Mouse (Mus musculus) heart, embryonic 13.5 days (tissue): ENCODE data around the gene Bach2. TPM values are rescaled to one million over a fixed set of nuclear protein-coding genes. Genes with fewer than 3 reads are reported as not detected.

ENCODE experiments used
- ATAC-seq: fragments of 200-750 bp; cut with Nextera tagmentation; 2 replicates; pipeline ENCODE4 v1.8.0; 2017; ENCODE audit warnings: moderate TSS enrichment; ENCODE audit not compliant: insufficient number of reproducible peaks, low FRiP score, low TSS enrichment; ENCODE audit errors: extremely low read depth
- H3K27ac ChIP-seq: fragments of 300-500 bp; sonication (generic); replicated peaks from 2 replicates; pipeline ENCODE4 v1.5.1; 2015; ENCODE audit warnings: moderate library complexity, mild to moderate bottlenecking, inconsistent platforms
- H3K27me3 ChIP-seq: fragments of 300-500 bp; sonication (generic); replicated peaks from 2 replicates; pipeline ENCODE4 v1.6.1; 2015; ENCODE audit warnings: mild to moderate bottlenecking, inconsistent platforms
- H3K36me3 ChIP-seq: fragments of 300-500 bp; sonication (generic); 2 replicates; pipeline ENCODE4 v1.6.1; 2015; ENCODE audit warnings: mild to moderate bottlenecking, inconsistent platforms
- H3K4me1 ChIP-seq: fragments of 300-500 bp; sonication (generic); 2 replicates; pipeline ENCODE4 v1.6.1; 2015; ENCODE audit warnings: inconsistent platforms
- H3K4me2 ChIP-seq: fragments of 300-500 bp; sonication (generic); 2 replicates; pipeline ENCODE4 v1.6.1; 2015; ENCODE audit warnings: inconsistent platforms, mild to moderate bottlenecking, moderate library complexity
- H3K4me3 ChIP-seq: fragments of 300-500 bp; sonication (generic); 2 replicates; pipeline ENCODE4 v1.5.1; 2015; ENCODE audit warnings: moderate library complexity, mild to moderate bottlenecking, inconsistent platforms
- H3K9ac ChIP-seq: fragments of 300-500 bp; sonication (generic); 2 replicates; pipeline ENCODE4 v1.6.1; 2015; ENCODE audit warnings: inconsistent platforms, mild to moderate bottlenecking, moderate library complexity
- H3K9me3 ChIP-seq: fragments of 300-500 bp; sonication (generic); 2 replicates; pipeline ENCODE4 v1.6.1; 2016; ENCODE audit warnings: inconsistent platforms
- WGBS: fragments of 180-500 bp; shearing (Covaris S2); methylation state at CpG from one replicate; pipeline ENCODE4 v1.1.7; 2015; ENCODE audit warnings: mixed read lengths; 5-methylcytosine and 5-hydroxymethylcytosine counted together
- polyA plus RNA-seq: library from polyadenylated mRNA; unstranded; fragments of >200 nt; fragmentation: Nextera tagmentation; extraction: Ambion mirVana; gene quantifications from 2 replicates; pipeline ENCODE4 v1.2.1, GENCODE M21; 2015

The Bach2 gene
- polyA plus RNA-seq, 1 experiment from 2014 or later: 7.0 TPM

- no peak for ATAC-seq
- Histone ChIP-seq H3K4me2 (no peak overlapping the region), H3K9me3 (peaks cover under 1% of the 10 kb centered on the region; the same call in 1 of the 2 replicates), H3K9ac (no peak overlapping the region), H3K36me3 (no peaks in the 10 kb centered on the region), H3K27me3 (no peaks in the 10 kb centered on the region), H3K27ac (no peak overlapping the region), H3K4me3 (no peak overlapping the region), H3K4me1 (peaks cover 33% of the 10 kb centered on the region)
- WGBS: 77% methylated on average over 16 of the region's 16 CpGs
These were observed 241.4 kb downstream of the Bach2 start for GRCm38 (mm10) chr4:32479801-32480700.

GRCm38 (mm10) chr4:32481366-32482055 lies 242.9 kb downstream of the Bach2 start:
- WGBS: 26% methylated on average over 18 of the region's 18 CpGs
- Histone ChIP-seq H3K9ac (0 out of 2 replicates have a peak overlapping the region, but pooled peaks have one; percentile 25), H3K27me3 (no peaks in the 10 kb centered on the region), H3K36me3 (no peaks in the 10 kb centered on the region), H3K4me2 (peak overlapping the region; percentile 37), H3K4me1 (peaks cover 42% of the 10 kb centered on the region), H3K9me3 (no peaks in the 10 kb centered on the region), H3K4me3 (no peak overlapping the region), H3K27ac (no peak overlapping the region)
- ATAC-seq: no peak

- no peak for ATAC-seq
- 78% methylated on average over 8 of the region's 8 CpGs for WGBS
- no peaks in the 10 kb centered on the region for H3K9me3 ChIP-seq
These were observed 243.5 kb downstream of the Bach2 start for GRCm38 (mm10) chr4:32482138-32482537.

GRCm38 (mm10) chr4:32482936-32483335 lies 244.3 kb downstream of the Bach2 start:
- Histone ChIP-seq H3K4me2 (no peak overlapping the region), H3K4me3 (no peak overlapping the region), H3K4me1 (peaks cover 54% of the 10 kb centered on the region), H3K27me3 (no peaks in the 10 kb centered on the region), H3K27ac (peak overlapping the region; percentile 26; the same call in 1 of the 2 replicates), H3K9me3 (no peaks in the 10 kb centered on the region), H3K9ac (peak overlapping the region; percentile 48; the same call in 1 of the 2 replicates), H3K36me3 (no peaks in the 10 kb centered on the region)
- 33% methylated on average over 8 of the region's 8 CpGs for whole genome bisulfite sequencing
- ATAC-seq: no peak

More at GRCm38 (mm10) chr4:32482138-32482537, 243.5 kb downstream of the Bach2 start:
- Histone ChIP-seq H3K27me3 (no peaks in the 10 kb centered on the region), H3K36me3 (no peaks in the 10 kb centered on the region), H3K4me3 (no peak overlapping the region), H3K4me2 (no peak overlapping the region), H3K4me1 (peaks cover 48% of the 10 kb centered on the region), H3K9ac (no peak overlapping the region; the same call in 1 of the 2 replicates), H3K27ac (no peak overlapping the region)

- no peak overlapping the region for H3K4me2 ChIP-seq
- no peak for ATAC-seq
These were observed 247.2 kb downstream of the Bach2 start for GRCm38 (mm10) chr4:32485848-32486247.

GRCm38 (mm10) chr4:32486654-32487398 lies 248.2 kb downstream of the Bach2 start:
- peak overlapping the region; percentile 67 for H3K4me2 ChIP-seq
- no peak; the same call in 1 of the 2 replicates for ATAC-seq
- H3K27ac ChIP-seq: peak overlapping the region; percentile 92
- H3K27me3 ChIP-seq: no peaks in the 10 kb centered on the region
- no peaks in the 10 kb centered on the region for H3K9me3 ChIP-seq
- H3K36me3 ChIP-seq: no peaks in the 10 kb centered on the region
- 42% methylated on average over 17 of the region's 17 CpGs for WGBS
- peak overlapping the region; percentile 36 for H3K4me3 ChIP-seq
- peaks cover 50% of the 10 kb centered on the region for H3K4me1 ChIP-seq
- H3K9ac ChIP-seq: peak overlapping the region; percentile 76

More at GRCm38 (mm10) chr4:32485848-32486247, 247.2 kb downstream of the Bach2 start:
- 54% methylated on average over 5 of the region's 5 CpGs for WGBS
- H3K4me3 ChIP-seq: no peak overlapping the region
- no peaks in the 10 kb centered on the region for H3K9me3 ChIP-seq
- peaks cover 50% of the 10 kb centered on the region for H3K4me1 ChIP-seq
- H3K27ac ChIP-seq: peak overlapping the region; percentile 92
- no peaks in the 10 kb centered on the region for H3K36me3 ChIP-seq
- H3K27me3 ChIP-seq: no peaks in the 10 kb centered on the region
- H3K9ac ChIP-seq: no peak overlapping the region

- ATAC-seq: no peak
- no peaks in the 10 kb centered on the region for H3K36me3 ChIP-seq
- no peaks in the 10 kb centered on the region for H3K9me3 ChIP-seq
- H3K4me3 ChIP-seq: no peak overlapping the region
- WGBS: 91% methylated on average over 1 of the region's 1 CpGs
- H3K9ac ChIP-seq: no peak overlapping the region
- H3K4me1 ChIP-seq: peaks cover 47% of the 10 kb centered on the region
- H3K4me2 ChIP-seq: no peak overlapping the region
- H3K27me3 ChIP-seq: no peaks in the 10 kb centered on the region
- no peak overlapping the region for H3K27ac ChIP-seq
These were observed 250.6 kb downstream of the Bach2 start for GRCm38 (mm10) chr4:32489186-32489585.

- Histone ChIP-seq H3K4me1 (peaks cover 41% of the 10 kb centered on the region), H3K4me3 (no peak overlapping the region), H3K9ac (no peak overlapping the region), H3K4me2 (no peak overlapping the region), H3K27me3 (no peaks in the 10 kb centered on the region), H3K9me3 (peaks cover 7% of the 10 kb centered on the region; the same call in 1 of the 2 replicates), H3K27ac (peak overlapping the region; percentile 30; the same call in 1 of the 2 replicates), H3K36me3 (no peaks in the 10 kb centered on the region)
- no peak for ATAC-seq
- 43% methylated on average over 8 of the region's 8 CpGs for WGBS
These were observed 252.6 kb downstream of the Bach2 start for GRCm38 (mm10) chr4:32491176-32491575.

- no peak overlapping the region for H3K9ac ChIP-seq
- H3K27me3 ChIP-seq: no peaks in the 10 kb centered on the region
- peaks cover 7% of the 10 kb centered on the region; the same call in 1 of the 2 replicates for H3K9me3 ChIP-seq
- no peak; the same call in 1 of the 2 replicates for ATAC-seq
- no peaks in the 10 kb centered on the region for H3K36me3 ChIP-seq
- H3K4me1 ChIP-seq: peaks cover 25% of the 10 kb centered on the region
- no peak overlapping the region for H3K4me3 ChIP-seq
- H3K4me2 ChIP-seq: no peak overlapping the region
- H3K27ac ChIP-seq: no peak overlapping the region
- WGBS: 78% methylated on average over 7 of the region's 7 CpGs
These were observed 254.2 kb downstream of the Bach2 start for GRCm38 (mm10) chr4:32492834-32493233.

GRCm38 (mm10) chr4:32501780-32502179 lies 263.2 kb downstream of the Bach2 start:
- H3K27ac ChIP-seq: no peak overlapping the region
- H3K9me3 ChIP-seq: no peaks in the 10 kb centered on the region
- no peak overlapping the region for H3K9ac ChIP-seq
- H3K36me3 ChIP-seq: peaks cover 15% of the 10 kb centered on the region
- 85% methylated on average over 8 of the region's 8 CpGs for WGBS
- no peak for ATAC-seq
- H3K4me2 ChIP-seq: no peak overlapping the region
- no peaks in the 10 kb centered on the region for H3K27me3 ChIP-seq
- H3K4me3 ChIP-seq: no peak overlapping the region
- peaks cover 18% of the 10 kb centered on the region for H3K4me1 ChIP-seq

- Histone ChIP-seq H3K36me3 (peaks cover 15% of the 10 kb centered on the region), H3K9me3 (no peaks in the 10 kb centered on the region), H3K9ac (no peak overlapping the region), H3K27ac (no peak overlapping the region), H3K4me2 (no peak overlapping the region), H3K27me3 (no peaks in the 10 kb centered on the region), H3K4me1 (peaks cover 22% of the 10 kb centered on the region), H3K4me3 (no peak overlapping the region)
- no peak for ATAC-seq
- WGBS: 77% methylated on average over 4 of the region's 4 CpGs
These were observed 263.6 kb downstream of the Bach2 start for GRCm38 (mm10) chr4:32502181-32502580.
